Mouse (Mus musculus) spleen, postnatal 36 days (tissue): ENCODE measurements at regions not wholly inside any gene's neighbourhood (a gene's known extent, or its start where the extent isn't known, plus 50 kb on each side); places are given as distances from the start of the nearest gene placed in this dataset.

Experiments
- DNase-seq, 2 experiments: peaks; one replicate each; pipeline ENCODE4 v3.0.0; 2022; ENCODE audit warnings: low spot score in 2 of 2, mixed read lengths in 1 of 2

DNA sequence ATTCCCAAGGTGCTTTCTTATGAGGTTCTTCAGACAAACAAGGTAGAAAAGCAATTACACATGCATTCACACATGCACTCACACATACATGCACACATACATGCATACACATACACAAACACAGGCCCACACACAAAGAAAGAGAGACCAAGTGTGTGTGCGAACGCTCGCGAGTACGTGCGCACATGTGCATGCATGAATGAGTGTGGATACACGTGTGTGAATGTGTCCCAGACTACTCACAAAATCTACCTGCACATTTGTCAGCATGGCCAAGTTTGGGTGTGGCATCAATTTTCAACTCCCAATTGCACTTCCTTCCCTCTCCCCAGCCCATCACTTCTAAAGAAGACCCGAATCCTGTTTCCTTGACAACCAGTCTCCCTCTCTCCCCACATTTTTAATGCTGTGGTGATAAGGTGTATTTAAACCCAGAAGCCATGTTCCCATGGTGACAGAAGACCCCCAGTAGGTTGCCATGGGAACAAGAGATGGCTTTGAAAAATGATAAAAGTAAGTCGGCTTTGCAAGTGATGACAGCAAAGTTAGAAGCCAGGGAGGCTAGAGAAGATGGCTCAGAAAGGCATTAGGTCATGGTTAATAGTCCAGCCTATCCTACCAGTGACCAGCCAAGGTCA lies 206.3 kb downstream of the Rpl10-ps3 start:
- DNase-seq, result no peak

- no peak for DNase-seq
Measured at GRCm38 (mm10) chr9:50136636-50136985, 208.2 kb downstream of the Rpl10-ps3 start.

DNA sequence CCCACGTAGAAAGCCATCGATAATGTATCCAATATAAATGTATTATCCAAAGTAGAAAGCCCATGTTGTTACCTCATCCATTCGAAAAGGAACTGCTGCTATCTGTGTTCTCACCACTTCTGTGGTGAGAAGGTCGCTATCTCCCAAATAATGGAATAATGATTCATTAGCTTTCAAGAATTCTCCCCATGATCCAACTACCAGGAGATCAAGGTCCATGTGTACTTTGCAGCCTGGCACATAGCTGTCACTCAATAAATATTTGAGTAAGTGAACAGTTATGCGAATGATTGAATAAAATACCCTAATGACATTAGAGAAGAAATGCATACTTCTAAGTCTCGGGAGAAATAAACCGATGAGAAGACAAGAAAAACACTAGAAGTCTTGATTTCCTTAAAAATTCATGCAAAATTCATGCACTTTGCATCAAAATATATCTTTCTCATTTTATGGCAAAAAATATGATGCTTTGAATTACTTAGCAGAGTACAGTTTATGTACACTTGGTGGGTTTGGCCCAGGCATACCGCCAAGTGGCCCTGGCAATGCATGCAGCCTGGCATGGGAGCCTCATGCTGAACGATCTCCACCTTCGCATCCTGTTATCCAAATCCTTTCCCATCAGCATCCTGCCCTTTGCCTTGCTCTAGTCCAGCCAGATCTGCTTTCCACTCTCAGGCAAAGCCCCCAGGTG lies 208.7 kb downstream of the Rpl10-ps3 start:
- no peak for DNase-seq

DNA sequence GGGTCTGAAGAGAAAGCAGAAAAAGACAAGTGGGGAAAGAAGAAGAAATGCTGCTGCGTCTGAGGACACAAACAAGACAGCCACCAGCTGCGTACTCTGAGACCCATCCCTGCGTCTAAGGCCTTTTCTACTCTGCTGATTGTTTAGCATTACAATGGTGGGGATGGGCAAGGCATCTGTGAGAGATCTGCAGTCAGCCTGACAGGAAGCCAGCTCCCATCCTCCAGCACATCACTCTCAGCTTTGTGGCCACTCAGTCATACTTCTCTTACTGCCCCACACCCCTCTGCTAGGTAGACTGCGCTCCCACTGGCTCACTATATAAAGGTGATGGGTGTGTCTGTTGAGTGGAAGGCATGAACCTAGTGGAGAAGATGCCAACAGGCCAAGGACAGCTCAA lies 220.5 kb downstream of the Rpl10-ps3 start:
- DNase-seq, result no peak

- no peak for DNase-seq
Measured at GRCm38 (mm10) chr9:50120820-50121599, 223.8 kb downstream of the Rpl10-ps3 start.

DNA sequence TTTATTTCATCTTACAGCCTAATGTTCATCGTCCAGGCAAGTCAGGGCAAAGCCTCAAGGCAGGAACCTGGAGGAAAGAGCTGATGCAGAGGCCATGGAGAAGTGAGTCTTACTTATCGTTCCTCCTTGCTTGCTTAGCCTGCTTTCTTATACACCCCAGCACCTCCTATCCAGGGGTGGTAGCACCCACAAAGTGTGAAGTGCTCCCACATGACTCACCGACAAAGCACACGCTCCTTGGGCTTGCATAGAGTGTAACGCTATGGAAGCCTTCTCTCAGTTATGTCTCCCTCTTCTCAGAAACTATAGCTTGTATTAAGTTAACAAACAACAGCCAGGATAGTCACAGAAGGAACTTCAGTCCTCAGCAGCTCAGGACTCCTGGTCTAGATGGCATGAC lies 225.4 kb downstream of the Rpl10-ps3 start:
- DNase-seq, result no peak

- no peak for DNase-seq
Measured at GRCm38 (mm10) chr9:50118578-50118977, 226.2 kb downstream of the Rpl10-ps3 start.

- no peak for DNase-seq
Measured at GRCm38 (mm10) chr9:50106551-50106950, 238.2 kb downstream of the Rpl10-ps3 start.

GRCm38 (mm10) chr9:50102766-50103165 lies 242.0 kb downstream of the Rpl10-ps3 start:
- no peak for DNase-seq

GRCm38 (mm10) chr9:50101061-50101460 lies 243.7 kb downstream of the Rpl10-ps3 start:
- no peak for DNase-seq

DNA sequence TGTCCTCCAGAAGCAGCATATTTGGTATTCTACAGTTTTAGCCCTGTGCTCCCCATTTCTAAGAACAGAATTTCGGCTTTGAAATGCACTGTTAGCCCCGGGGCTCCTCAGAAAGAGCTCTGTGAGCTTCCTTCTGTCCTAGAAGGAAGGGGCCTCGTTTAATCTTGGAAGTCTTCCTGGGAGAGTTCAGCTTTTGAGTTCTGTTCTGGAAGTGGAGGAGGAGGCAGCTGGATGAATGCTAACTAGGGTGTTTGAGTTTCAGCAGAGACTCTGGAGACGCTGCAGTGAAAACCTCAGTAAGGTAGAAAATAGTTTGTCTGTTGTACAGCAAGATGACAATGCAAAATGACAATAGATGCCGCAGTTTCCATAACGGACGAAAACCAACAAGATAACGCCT lies 253.8 kb downstream of the Rpl10-ps3 start:
- no peak for DNase-seq

- DNase-seq, result no peak
Measured at GRCm38 (mm10) chr9:50089916-50090315, 254.9 kb downstream of the Rpl10-ps3 start.

GRCm38 (mm10) chr9:50080205-50080604 lies 264.6 kb downstream of the Rpl10-ps3 start:
- no peak for DNase-seq

DNA sequence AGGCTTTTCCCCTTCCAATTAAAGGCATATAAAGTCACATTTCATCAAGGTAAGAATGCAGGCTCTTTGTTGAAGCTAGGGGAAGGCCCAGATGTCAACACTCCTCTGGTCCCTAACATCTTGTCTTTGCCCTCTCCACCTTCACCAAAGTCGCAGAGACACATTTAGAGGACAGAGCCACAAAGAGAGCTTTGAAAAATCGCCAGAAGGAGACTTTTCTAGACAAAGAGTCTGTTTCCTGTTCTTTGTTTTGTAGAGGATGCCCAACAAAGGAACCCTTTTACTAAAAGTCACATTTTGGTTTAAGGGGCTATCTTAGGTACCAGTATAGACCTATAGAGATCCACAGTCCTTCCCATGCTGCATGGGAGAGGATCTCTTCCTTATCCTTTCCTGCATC lies 269.9 kb upstream of the Ncam1 start:
- DNase-seq, result no peak

- no peak for DNase-seq
Measured at GRCm38 (mm10) chr9:50067729-50068225, 269.1 kb upstream of the Ncam1 start.

- DNase-seq, result no peak
Measured at GRCm38 (mm10) chr9:50064505-50065229, 265.9 kb upstream of the Ncam1 start.

DNA sequence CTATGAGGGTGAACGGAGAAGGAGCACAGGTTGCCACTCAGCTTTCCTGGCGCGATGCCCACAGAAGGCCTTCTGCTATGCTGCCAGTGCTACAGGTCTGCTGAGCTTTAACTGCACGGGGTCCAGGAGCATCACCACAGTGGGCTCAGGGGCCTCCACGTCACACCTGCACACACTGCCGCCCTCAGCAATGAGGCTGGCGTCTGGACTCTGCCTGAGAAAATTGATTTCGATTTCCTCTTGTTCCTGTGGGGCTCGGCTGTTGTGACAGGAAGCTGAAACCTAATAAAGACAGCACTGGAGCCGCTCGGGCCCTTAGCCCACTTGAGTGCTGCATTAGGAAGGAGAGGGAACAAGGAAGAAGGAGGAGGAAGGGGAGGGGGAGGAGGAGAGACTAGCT lies 239.5 kb upstream of the Ncam1 start:
- DNase-seq, result no peak

- DNase-seq, result no peak
Measured at GRCm38 (mm10) chr9:50032322-50033158, 233.8 kb upstream of the Ncam1 start.

DNA sequence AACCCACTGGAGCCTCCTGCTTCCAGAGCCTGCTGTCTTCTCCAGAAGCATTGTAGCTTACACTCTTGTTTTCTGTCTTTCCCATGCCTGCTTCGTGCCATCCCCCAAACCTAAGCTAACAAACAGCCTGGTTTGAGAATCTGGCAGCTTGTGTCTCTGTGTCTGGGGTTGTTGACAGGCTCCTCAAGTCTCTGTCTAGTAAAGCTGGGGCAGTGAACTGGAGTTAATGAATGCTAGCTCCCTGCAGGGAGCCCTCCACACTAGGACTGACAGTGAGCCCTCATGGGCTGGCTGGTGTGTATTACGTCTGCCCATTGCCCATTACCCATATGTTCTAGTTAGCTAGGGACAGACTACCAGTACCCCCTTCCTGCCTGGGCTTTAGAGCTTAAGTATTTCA lies 232.6 kb upstream of the Ncam1 start:
- DNase-seq, result no peak

DNA sequence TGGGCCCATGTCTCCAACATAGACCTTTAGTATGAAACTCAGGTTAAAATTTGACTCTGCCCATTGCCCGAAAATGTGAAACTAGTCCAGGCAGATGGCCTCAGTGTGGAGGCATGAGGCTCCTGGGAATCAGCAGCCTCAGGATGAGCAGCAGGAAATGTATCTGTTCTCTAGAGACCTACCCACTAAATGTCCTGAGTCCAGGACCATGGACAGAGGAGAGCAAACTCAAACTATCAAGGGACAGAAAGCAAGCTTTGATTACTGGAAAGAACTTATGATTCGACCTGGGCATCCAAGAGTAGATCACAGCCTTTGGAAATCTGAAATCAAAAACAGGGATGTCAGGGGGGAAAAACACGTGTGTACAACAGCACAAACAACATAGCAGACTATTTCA lies 230.3 kb upstream of the Ncam1 start:
- no peak for DNase-seq

GRCm38 (mm10) chr9:50028573-50028972 lies 229.8 kb upstream of the Ncam1 start:
- DNase-seq, result no peak
